Mouse (Mus musculus) kidney, postnatal 25 days (tissue): ENCODE data around the gene Pkp1.

Source experiments
- DNase-seq, 2 experiments: peaks; one replicate each; pipeline ENCODE4 v3.0.0; 2021; ENCODE audit warnings: mixed read lengths in 2 of 2

The Pkp1 gene

DNA sequence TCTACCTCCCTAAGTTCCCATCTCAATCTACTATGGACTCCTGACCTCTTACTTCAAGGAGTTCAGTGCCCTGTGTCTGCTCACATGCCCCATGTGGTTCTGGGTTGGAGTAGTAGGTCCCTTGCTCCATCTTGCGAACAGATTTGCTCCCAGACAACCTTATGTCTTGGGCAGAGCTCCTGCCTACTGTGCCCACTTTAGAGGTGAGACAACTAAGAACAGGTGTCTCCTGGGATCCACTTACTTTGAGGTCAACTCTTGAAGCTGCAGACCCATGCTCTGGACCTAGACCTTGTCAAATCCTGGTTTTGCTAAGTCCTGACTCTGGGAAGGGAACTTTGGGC is 63.7 kb downstream of the Pkp1 start:
- no peak for DNase-seq

DNA sequence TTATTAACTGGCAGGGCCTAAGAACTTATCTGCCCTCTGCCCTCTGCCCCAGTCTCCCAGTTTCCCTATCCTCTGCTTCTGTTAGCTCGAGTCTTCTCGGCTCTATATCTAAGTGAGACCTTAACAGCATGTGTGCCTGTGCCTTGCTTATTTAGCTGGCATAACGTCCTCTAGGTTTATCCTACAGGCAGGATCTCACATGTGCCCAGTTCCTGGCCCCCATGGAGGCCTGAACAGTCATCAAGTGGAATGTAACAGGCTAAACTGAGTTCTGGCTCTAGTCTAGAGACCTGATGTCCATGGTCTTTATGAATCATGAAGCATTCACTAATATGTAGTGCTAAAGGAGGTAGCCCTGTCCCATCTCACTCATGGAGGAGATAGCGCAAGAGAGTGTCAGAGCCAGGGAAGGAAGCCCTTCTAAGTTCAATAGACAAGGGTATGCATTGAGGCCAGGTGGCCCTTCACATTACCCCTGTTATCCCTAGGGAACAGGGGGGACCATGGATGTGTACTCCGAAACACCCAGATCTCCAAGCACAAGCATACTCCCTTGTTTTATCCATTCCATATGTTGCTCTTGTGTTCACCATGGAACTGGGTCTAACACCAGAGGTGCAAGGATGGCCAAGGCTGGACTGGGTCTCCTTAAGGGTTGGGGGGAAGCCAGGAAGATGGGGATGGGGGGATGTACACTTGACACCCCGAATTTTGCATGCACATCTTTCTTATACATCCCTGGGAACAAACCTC is 64.2 kb downstream of the Pkp1 start:
- DNase-seq: no peak

DNA sequence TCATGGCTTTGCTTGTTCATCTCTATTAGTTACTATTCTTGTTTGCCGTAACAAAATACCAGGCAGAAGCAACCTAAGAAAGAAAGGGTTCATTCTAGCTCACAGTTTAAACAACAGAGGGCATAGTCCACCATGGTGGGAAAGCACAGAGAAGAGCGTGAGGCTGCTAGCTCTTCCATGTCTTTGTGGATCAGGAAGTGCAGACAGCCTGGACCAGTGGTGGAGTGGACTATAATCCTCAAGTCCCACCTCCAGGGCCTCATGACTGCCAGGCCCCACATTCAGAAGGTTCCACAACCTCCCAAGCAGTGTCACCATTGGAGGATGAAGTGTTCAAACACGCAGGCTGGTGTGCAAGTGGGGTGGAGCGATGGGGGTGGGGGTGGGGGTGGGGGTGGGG is 65.8 kb downstream of the Pkp1 start:
- no peak for DNase-seq

DNA sequence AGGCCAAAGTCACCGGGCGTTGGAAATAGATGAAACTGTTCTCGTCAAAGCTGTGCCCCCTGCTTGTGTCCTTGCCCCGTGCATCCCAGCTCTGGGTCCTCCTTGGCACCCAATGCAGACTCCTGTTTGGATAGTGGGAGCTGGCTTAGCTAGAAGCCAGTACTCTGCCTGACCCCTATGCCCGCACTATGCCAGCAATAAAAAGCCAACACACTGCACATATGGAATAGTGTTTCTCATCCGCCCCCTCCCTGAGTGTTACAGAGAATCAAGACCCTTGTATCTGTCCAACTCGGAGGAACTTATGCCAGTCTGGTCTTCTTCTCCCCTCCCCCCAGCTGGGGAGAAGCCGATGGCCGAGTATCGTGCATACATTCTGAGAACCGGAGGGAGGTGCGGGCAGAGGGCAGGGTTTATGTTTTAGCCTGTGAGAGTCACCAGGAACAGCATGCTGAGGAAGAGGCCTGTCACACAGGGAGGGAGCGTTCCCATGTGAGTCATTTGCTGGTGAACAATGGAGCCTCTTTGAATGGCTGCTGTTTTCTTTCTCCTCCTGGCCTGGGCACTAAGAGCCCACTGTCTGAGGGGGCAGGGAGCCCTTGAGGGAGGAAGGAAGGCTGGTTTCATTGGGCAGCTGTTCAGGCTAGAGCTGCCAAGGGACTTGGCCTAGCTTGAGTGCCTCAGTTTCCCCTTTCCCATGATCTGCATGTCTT is 66.8 kb downstream of the Pkp1 start:
- DNase-seq: no peak

DNA sequence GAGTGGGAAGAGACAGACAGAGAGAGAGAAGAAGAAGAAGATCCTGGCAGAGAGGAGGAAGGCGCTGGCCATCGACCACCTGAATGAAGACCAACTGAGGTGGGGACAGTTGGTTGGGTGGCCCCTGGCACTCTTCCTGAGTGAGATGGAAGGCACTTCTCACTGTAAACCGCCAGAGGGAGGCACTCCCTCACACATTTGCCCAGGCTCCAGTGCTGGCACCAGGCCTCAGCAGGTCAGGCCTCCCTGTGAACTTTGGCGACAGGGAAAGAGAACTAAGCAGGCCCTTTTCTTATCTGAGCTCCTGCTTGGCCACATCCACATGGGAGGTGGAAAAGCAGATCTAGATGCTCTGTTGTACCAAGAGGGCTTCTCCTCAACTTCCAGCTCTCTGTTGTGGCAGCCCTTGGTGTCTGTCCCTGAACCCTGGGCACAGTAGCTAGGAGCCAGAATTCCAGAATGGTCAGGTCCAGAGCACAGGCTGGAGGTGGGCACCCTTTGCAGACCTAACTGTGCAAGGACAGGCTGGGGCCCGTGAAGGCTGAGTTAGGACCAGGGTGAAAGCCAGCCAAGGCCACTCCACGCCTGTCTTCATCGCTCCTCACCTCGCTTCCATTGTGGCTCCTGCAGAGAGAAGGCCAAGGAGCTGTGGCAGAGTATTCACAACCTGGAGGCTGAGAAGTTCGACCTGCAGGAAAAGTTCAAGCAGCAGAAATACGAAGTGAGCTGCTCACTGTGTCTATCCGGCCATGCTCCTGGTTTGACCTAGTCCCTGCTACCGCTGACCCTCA is 68.1 kb downstream of the Pkp1 start:
- DNase-seq: peak; percentile 52 to 66

DNA sequence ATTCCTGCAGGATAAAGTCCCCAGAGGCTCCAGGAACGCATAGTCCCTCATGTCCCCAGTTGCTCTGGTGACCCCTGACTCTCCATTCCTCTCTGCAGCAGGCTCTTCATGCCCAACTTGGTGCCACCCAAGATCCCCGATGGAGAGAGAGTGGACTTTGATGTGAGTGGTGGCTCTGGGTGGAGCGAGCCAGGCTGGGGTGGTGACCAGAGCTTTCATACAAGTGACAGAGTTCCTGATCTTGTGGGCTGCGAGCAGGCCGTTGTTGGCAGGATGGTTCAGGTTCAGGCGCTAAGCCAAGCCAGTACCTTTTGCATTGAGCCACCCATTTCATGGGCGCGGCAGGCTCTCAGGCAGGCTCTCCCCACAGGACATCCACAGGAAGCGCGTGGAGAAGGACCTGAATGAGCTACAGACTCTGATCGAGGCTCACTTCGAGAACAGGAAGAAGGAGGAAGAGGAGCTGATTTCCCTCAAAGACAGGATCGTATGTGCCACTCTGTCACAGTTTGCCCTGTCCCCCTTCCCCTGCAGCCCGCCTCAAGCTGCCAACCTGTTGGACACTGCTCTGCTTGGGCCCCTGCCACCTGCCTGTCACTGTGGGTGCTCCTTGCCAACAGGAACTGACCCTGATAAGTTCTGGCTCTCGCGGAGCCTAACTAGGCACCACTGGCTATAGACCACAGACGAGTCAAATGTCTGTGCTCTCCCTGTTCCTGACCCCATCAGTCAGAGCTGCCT is 71.2 kb downstream of the Pkp1 start:
- no peak for DNase-seq

DNA sequence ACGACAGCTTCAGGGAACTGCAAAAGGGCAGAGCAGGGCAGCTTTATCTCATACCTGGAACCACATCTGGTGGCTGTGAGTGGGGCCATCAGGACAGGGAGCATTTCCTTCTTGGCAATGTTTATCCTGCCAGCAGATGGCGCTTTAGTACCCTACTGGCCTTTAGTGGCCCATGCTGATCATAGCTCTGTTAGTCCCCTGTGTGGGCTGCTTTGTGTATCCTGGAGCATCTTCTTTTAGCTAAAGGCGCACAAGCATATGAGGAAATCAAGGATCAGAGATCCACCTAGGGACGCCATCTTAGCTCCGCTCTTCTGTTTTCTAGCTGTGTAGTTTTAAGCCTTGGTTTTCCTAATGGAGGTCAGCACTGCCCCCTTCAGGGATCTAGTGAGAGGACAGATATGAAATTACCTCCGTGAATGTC is 71.9 kb downstream of the Pkp1 start:
- peak in 1 of 2 experiments; percentile 71 for DNase-seq

DNA sequence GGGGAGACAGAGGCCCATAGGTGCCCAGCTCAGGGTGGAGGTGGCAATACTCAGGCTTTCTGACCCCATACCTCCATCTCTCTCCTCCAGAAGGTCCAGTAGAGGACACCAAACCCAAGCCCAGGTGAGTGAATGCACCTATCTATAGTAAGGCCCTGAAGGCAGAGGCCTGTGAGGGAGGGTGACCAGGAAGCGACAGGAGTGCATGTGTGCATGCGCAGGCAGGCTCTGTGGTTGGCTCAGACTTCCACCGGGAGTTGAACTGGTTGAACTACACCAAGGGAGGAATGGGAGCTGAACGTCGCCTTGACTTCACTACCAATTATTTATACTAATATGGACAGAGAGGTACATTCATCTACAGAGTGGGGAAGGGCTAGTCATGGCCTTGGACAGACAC is 72.4 kb downstream of the Pkp1 start:
- no peak for DNase-seq

DNA sequence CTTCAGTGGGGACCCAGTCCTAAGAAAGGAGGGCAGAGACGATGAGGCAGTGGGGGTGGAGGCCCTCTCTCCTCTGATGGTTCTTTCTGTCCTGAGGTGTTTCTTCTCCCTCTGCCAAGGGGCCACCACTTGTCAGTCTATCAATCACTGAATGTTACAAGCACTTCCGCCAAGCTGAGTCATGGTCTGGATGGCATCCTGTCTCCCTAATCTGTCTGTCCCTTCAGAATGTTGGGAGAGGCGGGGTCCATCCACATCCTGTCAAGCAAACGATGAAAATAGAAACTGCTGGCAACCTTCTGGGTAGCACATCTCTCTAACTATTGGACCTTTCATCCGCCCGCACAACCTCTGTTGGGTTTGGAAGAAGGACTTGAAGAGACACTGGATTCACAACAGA is 74.5 kb downstream of the Pkp1 start:
- no peak for DNase-seq

DNA sequence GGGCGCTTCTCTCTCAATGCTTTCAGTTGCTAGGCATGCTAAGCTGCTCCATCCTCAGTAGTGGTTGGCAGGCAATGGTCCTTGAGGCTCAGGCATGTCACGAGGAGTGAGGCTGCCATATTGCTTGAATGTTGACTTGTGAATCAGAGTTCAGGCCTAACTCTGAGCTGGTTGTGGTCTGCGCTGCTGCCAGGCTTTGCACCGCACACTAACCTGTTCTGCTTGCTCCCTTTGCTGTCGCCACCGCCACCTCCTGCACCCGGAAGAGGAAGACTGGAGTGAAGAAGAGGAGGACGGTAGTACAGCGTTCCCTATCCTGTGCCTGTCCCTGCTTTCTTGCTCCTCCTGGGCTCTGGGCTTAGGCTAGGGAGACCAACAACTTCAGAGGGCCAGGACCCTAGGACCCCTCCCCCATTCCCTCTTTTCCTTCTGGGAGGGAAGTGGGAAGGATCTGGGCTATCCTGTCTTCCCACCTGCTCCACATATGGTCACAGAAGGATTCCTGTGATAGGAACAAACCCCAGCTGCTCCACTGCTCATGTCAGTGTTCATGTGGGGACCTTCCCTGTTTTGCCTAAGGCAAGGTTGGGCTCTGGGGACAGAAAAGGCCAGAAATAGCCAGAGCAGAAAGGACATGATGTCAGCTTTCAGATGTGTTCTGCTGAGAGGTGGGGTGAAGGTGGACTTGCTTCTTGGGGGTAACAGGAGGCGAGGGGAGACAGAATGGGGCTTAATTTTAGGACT is 75.3 kb downstream of the Pkp1 start:
- DNase-seq: no peak

DNA sequence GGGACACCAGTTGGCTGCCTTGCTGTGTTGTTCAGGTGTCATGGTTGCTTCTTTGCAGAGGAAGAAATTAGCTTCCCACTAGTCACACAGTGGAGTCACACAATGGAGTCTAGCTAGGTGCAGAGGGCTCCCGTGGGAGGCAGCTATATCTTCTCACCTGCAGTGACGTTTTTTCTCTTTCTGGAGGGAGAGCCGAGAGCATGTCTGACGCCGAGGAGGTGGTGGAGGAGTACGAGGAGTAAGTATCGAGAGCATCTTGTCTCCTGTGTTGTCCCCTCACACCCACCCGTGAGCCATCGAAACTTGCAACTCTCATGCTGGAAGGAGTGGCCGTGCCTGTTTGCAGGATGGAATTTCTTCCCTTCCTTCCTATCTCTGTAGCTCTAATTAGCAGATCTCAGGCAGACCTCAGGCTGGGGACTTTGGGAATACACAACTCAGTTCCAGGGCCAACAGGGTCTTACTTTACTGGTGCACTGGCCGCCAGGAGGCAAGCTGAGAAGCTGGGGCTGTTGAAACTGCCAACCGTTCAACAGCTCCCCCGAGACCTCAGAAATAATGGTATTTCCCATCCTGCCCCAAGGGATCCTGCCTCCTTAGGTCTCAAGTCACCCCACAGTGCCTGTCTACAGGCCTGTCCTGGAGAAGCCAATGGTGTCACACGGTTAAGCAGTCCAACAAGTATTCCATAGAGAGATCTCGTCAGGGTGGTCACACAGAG is 78.2 kb downstream of the Pkp1 start:
- no peak for DNase-seq

DNA sequence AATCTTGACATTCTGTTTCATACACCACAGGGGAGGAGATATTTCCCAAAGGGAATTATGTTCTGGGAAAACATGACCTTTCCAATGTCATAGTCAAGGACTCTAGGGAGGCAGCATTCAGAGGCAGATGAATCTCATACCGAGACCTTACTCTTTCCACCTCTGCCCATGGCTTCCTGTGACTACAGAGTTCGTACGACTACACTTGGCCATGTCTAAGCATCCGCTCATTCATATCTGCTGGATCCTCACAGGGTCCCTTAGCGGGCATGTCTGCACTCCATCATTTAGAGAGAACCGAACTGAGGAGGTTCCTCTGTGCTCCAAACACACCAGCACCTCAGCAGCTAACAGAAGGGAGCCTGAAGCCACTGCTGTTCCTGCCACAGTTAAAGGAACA is 79.9 kb downstream of the Pkp1 start:
- DNase-seq: no peak

DNA sequence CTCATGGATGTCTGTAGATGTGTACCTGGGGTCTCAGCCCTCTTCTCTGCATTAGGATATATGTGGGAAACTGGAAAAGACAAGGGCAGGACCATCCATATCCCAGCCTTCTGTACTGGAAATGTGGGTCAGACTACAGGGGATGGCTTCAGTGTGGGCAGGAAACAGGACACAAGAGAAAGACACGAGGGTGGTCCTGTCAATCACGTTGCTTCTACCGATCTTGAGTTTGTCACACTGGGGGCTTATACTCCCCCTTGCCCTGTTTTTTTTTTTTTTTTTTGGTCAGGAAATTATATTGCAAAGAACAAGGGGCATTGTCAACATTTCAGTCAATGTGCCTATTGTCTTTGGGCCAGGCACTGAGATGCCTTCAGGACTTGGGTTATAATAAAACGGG is 80.4 kb downstream of the Pkp1 start:
- DNase-seq: no peak

DNA sequence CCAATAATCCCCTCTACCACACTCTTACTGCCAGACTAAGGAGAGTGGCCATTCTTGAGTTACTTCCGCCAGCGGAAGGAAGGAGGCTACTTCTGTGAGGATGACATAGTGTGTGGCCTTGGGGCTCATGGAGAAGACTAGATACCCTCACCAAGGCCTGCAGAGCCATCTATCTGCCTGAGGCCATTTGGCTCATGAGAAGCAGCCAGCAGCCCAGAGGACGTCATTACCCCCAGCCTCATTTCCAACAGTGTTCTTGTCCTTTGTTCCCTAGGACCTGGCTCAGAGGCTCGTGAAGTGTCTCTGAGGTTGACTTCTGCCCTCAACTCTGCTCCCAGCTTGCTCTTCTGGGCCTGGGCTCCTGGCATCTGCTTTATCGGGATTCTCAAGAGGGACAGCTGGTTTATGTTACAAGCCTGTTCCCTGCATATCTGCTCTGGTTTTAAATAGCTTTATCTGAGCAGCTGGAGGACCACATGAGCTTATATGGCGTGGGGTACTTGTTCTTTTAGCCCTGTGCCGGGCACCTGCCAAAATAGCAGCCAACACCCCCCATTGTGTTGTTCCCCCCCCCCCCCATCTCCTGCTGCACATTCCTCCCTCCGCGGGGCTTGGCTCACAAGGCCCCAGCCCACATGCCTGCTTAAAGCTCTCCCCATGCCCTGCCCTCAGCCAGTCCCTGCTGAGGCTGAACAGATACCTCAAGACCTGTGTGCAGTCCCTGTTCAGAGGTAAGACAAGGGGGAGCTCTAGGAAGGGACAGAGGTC is 83.1 kb downstream of the Pkp1 start, which contains the start of gene Tnnt2:
Gene Tnnt2, plus strand, starts transcription at position 639 of the 768 bp plus-strand sequence.
- DNase-seq: no peak

DNA sequence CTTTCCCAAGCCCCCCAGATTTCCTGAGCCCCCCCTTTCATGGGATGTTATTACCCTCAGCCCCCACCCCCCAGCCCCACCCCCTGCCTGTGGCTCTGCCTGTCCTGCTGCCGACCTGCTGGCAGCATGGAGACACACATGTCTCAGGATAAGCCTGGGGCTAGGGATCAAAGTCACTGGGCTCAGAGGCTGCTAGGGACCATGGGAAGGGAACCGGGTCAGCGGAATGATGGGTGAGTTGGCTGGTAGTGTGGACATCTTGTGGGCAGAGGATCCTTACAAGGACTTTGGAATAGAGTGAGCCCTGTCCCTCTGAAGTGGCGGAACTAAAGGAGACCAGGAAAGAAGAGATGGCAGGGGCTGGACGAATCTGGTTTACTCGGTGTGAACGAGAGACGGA is 84.0 kb downstream of the Pkp1 start:
- no peak for DNase-seq

DNA sequence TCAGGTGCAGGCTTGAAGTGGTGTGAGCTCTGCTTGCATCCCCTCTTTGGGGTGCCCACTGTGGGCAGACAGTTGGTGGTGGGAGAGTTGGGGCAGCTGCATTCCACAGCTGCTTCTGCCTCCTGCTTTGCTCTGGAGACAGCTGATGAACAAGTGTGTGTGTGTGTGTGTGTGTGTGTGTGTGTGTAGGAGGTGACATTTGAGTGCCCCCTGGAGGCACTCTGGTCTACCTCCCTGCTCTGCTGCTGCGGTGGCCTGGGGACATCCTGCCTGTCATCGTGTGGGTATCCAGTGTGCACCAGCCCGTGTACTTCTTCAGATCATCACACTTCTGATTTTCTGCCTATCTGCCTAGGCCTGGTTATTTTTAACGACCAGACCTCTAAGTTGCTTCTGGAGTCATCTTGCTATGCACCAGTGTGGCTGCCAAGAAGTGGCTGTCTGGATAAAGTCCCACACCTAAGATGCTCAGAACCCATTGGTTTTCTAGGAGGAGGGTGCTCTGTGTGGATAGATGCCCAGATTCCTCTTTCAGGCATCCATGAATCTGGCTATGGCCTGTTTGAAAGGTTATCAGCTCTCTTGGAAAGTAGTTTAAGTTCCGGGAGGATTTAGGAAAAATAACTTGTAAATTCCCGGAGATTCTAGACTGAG is 84.7 kb downstream of the Pkp1 start:
- DNase-seq: no peak

DNA sequence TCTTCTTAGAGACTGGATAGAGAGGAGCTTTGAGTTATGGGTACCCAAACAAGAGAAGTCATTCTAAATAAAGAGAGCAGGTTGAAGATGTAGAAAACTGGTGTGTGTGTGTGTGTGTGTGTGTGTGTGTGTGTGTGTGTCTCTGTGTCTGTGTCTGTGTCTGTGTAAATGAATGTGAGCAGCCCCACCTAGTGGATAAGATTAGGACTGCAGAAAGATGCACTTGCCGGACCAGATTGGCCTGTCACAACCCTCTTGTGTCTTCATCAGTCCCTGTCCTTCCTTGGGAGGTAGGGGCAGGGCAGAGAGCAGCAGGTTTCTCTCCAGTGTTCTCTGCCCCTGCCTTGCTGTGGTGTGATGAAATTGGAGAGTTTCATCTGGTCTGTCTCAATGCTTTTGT is 90.1 kb downstream of the Pkp1 start:
- DNase-seq: peak in 1 of 2 experiments; percentile 67

DNA sequence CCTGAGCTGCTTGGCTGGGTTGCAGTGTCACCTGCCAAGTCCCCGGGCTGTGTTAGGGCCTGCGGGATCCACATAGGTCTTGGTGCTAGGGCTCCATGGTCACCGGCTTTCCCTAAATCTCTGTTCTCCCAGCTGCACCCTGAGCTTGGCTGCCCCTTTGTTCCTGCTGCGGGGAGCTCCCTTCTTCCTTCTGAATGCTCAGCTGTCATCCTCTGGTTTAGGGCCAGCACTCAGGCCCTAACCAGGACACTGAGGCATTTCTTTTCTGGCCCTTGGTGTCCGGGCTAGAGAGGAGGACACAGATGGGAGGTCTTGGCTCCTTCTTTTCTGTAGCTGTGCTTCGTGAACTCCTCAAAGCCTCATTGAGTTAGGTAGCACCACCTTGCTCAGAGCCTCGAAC is 97.2 kb downstream of the Pkp1 start:
- DNase-seq: no peak
